Mouse (Mus musculus): ENCODE measurements around the gene Olfr221.

- TF ChIP-seq CTCF (IDR thresholded peaks at IDR 0.05; ENCODE audit: insufficient read depth, low read length) (no peak), POLR2A (IDR thresholded peaks at IDR 0.05; ENCODE audit: borderline replicate concordance, extremely low read depth, low read depth, low read length) (no peak)
Measured at GRCm38 (mm10) chr14:52021138-52021529, 21.1 kb downstream of the Olfr221 start.

Measured in lung, adult 2 months (tissue).